Mouse (Mus musculus) myocyte (in vitro differentiated cells): Measurements from ENCODE around the gene D430019H16Rik. TPM values are rescaled to one million over a fixed set of nuclear protein-coding genes. Genes with fewer than 3 reads are reported as not detected.

Experiments
- H3K27me3 ChIP-seq: one replicate; pipeline ENCODE4 v1.6.1; 2011; ENCODE audit not compliant: control insufficient read depth, insufficient read depth, insufficient read length
- H3K36me3 ChIP-seq: one replicate; pipeline ENCODE4 v1.6.1; 2011; ENCODE audit not compliant: control insufficient read depth, insufficient read depth
- H3K4me2 ChIP-seq: one replicate; pipeline ENCODE4 v1.6.1; 2011; ENCODE audit warnings: low read depth, control low read depth
- H3K4me3 ChIP-seq: one replicate; pipeline ENCODE4 v1.5.1; 2011; ENCODE audit warnings: mild to moderate bottlenecking, control low read depth, moderate library complexity
- H3K79me2 ChIP-seq: one replicate; pipeline ENCODE4 v1.6.1; 2011; ENCODE audit not compliant: control insufficient read depth, insufficient read depth
- H3ac ChIP-seq: one replicate; pipeline ENCODE4 v1.6.1; 2011; ENCODE audit not compliant: control insufficient read depth, insufficient read length
- CEBPB ChIP-seq: IDR thresholded peaks from 2 replicates; pipeline ENCODE4 v1.6.1; 2011; ENCODE audit warnings: mild to moderate bottlenecking, moderate library complexity; ENCODE audit not compliant: poor library complexity, insufficient read depth, severe bottlenecking
- E2F4 ChIP-seq: IDR thresholded peaks from one replicate; pipeline ENCODE4 v1.6.1; 2011; ENCODE audit warnings: mild to moderate bottlenecking, control low read depth, moderate library complexity; ENCODE audit not compliant: insufficient read depth
- MAX ChIP-seq: IDR thresholded peaks from one replicate; pipeline ENCODE4 v1.6.1; 2011; ENCODE audit warnings: low read depth, mild to moderate bottlenecking, control low read depth
- MYOD1 ChIP-seq, 3 experiments: IDR thresholded peaks; one replicate each; pipeline ENCODE4 v1.6.1; 2011; ENCODE audit warnings: control low read depth in 2 of 3, low read depth in 2 of 3, mild to moderate bottlenecking in 2 of 3, moderate library complexity in 1 of 3; ENCODE audit not compliant: insufficient read length in 2 of 3, control insufficient read depth in 1 of 3
- MYOG ChIP-seq, 3 experiments: IDR thresholded peaks; one replicate each; pipeline ENCODE4 v1.6.1; 2011; ENCODE audit warnings: control low read depth in 2 of 3, low read depth in 2 of 3, mild to moderate bottlenecking in 2 of 3; ENCODE audit not compliant: insufficient read length in 2 of 3, control insufficient read depth in 1 of 3, insufficient read depth in 1 of 3
- POLR2A ChIP-seq: IDR thresholded peaks from one replicate; pipeline ENCODE4 v1.6.1; 2011; ENCODE audit warnings: low read depth, mild to moderate bottlenecking, control low read depth, moderate library complexity; ENCODE audit not compliant: insufficient read length
- POLR2AphosphoS2 ChIP-seq: IDR thresholded peaks from one replicate; pipeline ENCODE4 v1.6.1; 2011; ENCODE audit warnings: low read depth, control low read depth; ENCODE audit not compliant: insufficient read length
- REST ChIP-seq: IDR thresholded peaks from one replicate; pipeline ENCODE4 v1.6.1; 2011; ENCODE audit warnings: mild to moderate bottlenecking, control low read depth, moderate library complexity; ENCODE audit not compliant: insufficient read depth, insufficient read length
- SRF ChIP-seq: IDR thresholded peaks from one replicate; pipeline ENCODE4 v1.6.1; 2011; ENCODE audit warnings: low read depth; ENCODE audit not compliant: control insufficient read depth, insufficient read length
- TCF12 ChIP-seq: IDR thresholded peaks from one replicate; pipeline ENCODE4 v1.6.1; 2011; ENCODE audit warnings: mild to moderate bottlenecking, control low read depth; ENCODE audit not compliant: poor library complexity, insufficient read depth, severe bottlenecking
- TCF3 ChIP-seq: IDR thresholded peaks from one replicate; pipeline ENCODE4 v1.6.1; 2011; ENCODE audit warnings: low read depth, control low read depth; ENCODE audit not compliant: insufficient read length
- USF1 ChIP-seq: IDR thresholded peaks from one replicate; pipeline ENCODE4 v1.6.1; 2011; ENCODE audit warnings: low read depth, mild to moderate bottlenecking, control low read depth, moderate library complexity
- polyA plus RNA-seq: library from polyadenylated mRNA; unstranded; fragments of >200 nt; fragmentation: generic; extraction: Trizol; gene quantifications from one replicate; pipeline ENCODE4 v1.2.1, GENCODE M21; 2012; ENCODE audit warnings: missing spikeins

The D430019H16Rik gene
- polyA plus RNA-seq, 1 experiment = 0.02 TPM

DNA sequence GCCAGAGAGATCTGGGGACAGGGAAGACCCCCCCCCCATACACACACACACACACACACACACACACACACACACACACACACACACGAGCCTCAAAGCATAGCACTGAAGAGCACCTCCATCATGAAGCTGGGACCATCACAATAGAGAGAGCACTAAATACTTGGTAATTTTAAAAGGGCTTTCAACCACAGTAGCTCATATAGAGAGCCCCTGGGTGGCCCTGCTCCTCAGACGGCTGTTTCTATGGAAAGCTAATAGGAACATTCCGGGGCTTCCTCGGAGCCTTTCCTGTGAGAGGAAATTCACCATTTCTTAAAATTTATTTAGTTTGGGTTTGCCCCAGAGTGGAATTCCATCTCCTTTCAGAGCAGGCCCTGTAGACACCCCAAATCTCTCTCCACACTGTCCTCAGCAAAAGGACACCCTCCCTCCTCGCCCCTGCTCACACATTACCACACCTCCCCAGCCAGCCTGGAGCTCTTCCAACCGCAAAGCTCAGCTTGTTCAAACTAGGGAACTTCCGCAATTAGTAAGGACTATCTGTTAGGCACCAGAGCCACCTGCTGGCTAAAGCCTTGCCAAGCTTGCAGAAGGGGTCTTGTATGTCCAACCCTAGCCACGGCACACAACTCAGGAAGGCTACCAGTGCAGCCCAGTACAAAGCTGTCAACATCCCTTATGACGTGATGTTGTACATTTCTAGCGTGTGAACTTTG lies 26.5 kb upstream of the D430019H16Rik start:
- Histone ChIP-seq H3K4me3 (no peak overlapping the region), H3K36me3 (no peaks in the 10 kb centered on the region), H3ac (no peak overlapping the region), H3K79me2 (no peaks in the 10 kb centered on the region), H3K27me3 (no peaks in the 10 kb centered on the region), H3K4me2 (no peak overlapping the region)
- TF ChIP-seq MYOG (IDR thresholded peaks at IDR 0.05; ENCODE audit: control insufficient read depth in 1 of 3, insufficient read depth in 1 of 3, insufficient read length in 2 of 3, low read depth in 2 of 3) (no peak), E2F4 (no peak), REST (no peak), MYOD1 (IDR thresholded peaks at IDR 0.05; ENCODE audit: control insufficient read depth in 1 of 3, insufficient read length in 2 of 3, low read depth in 2 of 3) (no peak), POLR2AphosphoS2 (no peak), SRF (no peak), POLR2A (no peak), CEBPB (no peak), TCF3 (no peak), MAX (no peak), USF1 (no peak), TCF12 (no peak)

DNA sequence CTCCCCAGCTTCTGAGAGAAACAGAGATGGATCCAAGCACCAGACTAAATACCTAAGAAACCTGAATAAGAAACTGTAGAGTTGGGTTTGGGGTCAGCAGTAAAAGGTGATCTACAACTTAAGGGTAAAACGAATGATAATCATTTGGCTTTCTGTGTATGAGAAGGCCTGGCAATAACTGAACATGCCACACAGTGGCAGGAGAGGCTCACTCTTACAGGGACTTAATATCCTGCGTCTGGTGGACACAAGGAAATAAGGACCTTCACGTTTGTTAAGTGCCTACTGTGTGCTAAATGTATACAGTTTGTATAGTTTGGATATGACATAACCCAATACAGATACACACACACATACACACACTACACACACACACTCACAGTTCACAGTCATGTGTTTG lies 21.8 kb upstream of the D430019H16Rik start:
- Histone ChIP-seq H3K79me2 (no peaks in the 10 kb centered on the region), H3K4me3 (no peak overlapping the region), H3K4me2 (no peak overlapping the region), H3K27me3 (no peaks in the 10 kb centered on the region), H3K36me3 (no peaks in the 10 kb centered on the region), H3ac (no peak overlapping the region)
- no peak for TF ChIP-seq E2F4
- no peak for TF ChIP-seq USF1
- no peak for TF ChIP-seq MAX
- no peak for TF ChIP-seq SRF
- TF ChIP-seq POLR2A = no peak
- no peak for TF ChIP-seq TCF12
- no peak for TF ChIP-seq REST
- no peak for TF ChIP-seq CEBPB
- no peak for TF ChIP-seq MYOG (IDR thresholded peaks at IDR 0.05; ENCODE audit: control insufficient read depth in 1 of 3, insufficient read depth in 1 of 3, insufficient read length in 2 of 3, low read depth in 2 of 3)
- no peak for TF ChIP-seq TCF3

DNA sequence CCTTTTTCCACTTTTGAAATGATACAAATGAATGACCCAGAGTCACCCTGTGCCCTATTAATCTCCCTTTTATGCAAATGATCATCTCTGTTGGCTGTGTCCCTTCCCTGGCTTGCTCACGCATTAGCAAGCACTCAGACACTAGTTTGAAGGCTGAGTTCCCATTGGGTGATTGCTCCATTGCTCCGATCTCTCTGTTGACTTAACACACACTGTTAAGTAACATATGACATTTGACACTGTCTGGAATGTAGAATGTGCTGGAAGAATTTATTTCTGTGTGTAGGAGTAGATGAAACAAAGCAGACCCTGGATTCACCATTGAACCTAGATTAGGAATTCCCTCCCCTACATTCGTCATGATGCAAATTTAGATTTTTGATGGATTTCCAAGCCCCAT lies 20.8 kb upstream of the D430019H16Rik start:
- no peak overlapping the region for H3K4me3 ChIP-seq
- TF ChIP-seq MYOG (IDR thresholded peaks at IDR 0.05; ENCODE audit: control insufficient read depth in 1 of 3, insufficient read depth in 1 of 3, insufficient read length in 2 of 3, low read depth in 2 of 3) (no peak), POLR2AphosphoS2 (no peak), POLR2A (no peak), USF1 (no peak), TCF3 (no peak), CEBPB (no peak), TCF12 (no peak), REST (no peak), SRF (no peak), E2F4 (no peak), MAX (no peak)
- no peaks in the 10 kb centered on the region for H3K36me3 ChIP-seq
- no peak overlapping the region for H3ac ChIP-seq
- H3K27me3 ChIP-seq = no peaks in the 10 kb centered on the region
- no peak overlapping the region for H3K4me2 ChIP-seq
- no peaks in the 10 kb centered on the region for H3K79me2 ChIP-seq

DNA sequence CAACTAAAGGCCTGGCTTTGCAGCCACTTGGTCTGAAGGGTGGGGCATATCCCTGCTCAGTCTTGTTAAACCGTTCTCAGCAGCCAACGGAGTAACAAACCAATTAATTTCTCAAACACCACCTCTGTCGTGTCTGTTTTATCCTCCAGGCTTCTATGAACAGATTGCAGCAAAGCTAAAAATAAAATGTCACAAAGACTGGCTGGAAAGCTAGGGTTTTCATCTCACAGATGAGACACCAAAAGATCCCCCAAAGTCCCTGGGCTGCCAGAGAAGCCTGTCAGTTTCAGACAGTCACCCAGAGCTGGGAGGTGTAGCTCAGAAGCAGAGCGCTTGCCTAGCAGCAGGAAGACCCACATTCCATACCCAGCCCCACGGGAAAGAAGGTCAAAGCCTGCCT lies 15.4 kb upstream of the D430019H16Rik start:
- TF ChIP-seq TCF12 = no peak
- no peak for TF ChIP-seq USF1
- H3K79me2 ChIP-seq = no peaks in the 10 kb centered on the region
- H3K4me3 ChIP-seq = no peak overlapping the region
- no peak overlapping the region for H3K4me2 ChIP-seq
- H3K27me3 ChIP-seq = no peaks in the 10 kb centered on the region
- H3K36me3 ChIP-seq = no peaks in the 10 kb centered on the region
- no peak overlapping the region for H3ac ChIP-seq

DNA sequence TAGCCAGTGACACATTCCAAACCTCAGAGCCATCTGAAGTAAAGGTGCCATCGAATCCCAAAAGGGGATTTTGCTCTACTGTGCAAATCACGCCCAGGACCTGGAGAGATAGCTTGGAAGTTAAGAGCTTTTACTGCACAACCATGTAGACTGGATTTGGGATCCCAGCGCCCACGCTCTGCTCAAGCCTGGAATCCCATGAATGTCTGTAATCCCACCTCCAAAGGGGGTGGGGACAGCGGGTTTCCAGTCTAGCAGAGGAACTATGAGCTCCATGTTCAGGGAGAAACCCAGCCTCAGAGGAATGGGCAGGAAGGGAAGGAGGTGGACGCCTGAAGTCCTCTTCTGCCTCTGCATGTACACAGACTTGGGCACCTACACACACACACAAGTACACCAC lies 13.7 kb upstream of the D430019H16Rik start:
- TF ChIP-seq USF1 (no peak), MYOG (IDR thresholded peaks at IDR 0.05; ENCODE audit: control insufficient read depth in 1 of 3, insufficient read depth in 1 of 3, insufficient read length in 2 of 3, low read depth in 2 of 3) (no peak), E2F4 (no peak), REST (no peak), SRF (no peak), TCF3 (no peak), POLR2AphosphoS2 (no peak)
- Histone ChIP-seq H3K27me3 (no peaks in the 10 kb centered on the region), H3K79me2 (no peaks in the 10 kb centered on the region)

More for the DNA sequence above, 13.7 kb upstream of the D430019H16Rik start:
- Histone ChIP-seq H3K4me3 (no peak overlapping the region), H3K36me3 (no peaks in the 10 kb centered on the region), H3K4me2 (no peak overlapping the region), H3ac (no peak overlapping the region)
